Mouse (Mus musculus): ENCODE results near the gene Pik3c2b.

DNA sequence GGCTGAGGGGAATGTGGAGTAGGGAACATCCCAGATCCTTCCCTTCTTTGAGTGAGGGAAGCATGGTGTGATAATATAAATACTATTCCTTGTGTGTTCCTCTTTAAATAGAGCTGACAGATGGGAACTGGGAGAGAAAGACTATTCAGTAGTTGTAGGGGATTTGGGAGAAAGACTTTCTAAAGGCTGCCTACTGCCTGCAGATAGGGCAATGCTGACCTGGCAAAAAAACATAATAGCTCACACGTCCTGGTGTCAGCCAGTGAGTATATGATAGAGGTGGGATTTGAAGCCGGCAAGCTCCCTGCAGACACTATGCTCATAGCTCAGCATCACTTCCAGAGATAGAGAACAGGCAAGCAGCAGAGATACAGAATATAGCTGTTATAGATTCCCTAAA lies 3.2 kb downstream of the Pik3c2b start:
- no peak for TF ChIP-seq CTCF (IDR thresholded peaks at IDR 0.05; ENCODE audit: borderline replicate concordance, extremely low read depth, insufficient read depth, insufficient read length)
- no peak for TF ChIP-seq POLR2A (IDR thresholded peaks at IDR 0.05; ENCODE audit: borderline replicate concordance, extremely low read depth, insufficient read depth, insufficient read length, poor library complexity, severe bottlenecking)
